Mouse (Mus musculus) embryo, embryonic 9.5 days (tissue): ENCODE results near the gene Gpam.

ENCODE experiments used
- DNase-seq: peaks from one replicate; pipeline ENCODE4 v3.0.0-alpha.2; 2017; ENCODE audit errors: extremely low spot score

The Gpam gene

GRCm38 (mm10) chr19:55061951-55062350 is 65.1 kb downstream of the Gpam start:
- DNase-seq = peak; percentile 67

GRCm38 (mm10) chr19:55061447-55061901 is 65.6 kb downstream of the Gpam start:
- DNase-seq = peak; percentile 38

GRCm38 (mm10) chr19:55060964-55061363 is 66.1 kb downstream of the Gpam start:
- DNase-seq = peak; percentile 68

- DNase-seq = no peak
Measured at GRCm38 (mm10) chr19:55057483-55057882, 69.6 kb downstream of the Gpam start.

- no peak for DNase-seq
Measured at GRCm38 (mm10) chr19:55055634-55056269, 71.3 kb downstream of the Gpam start.

DNA sequence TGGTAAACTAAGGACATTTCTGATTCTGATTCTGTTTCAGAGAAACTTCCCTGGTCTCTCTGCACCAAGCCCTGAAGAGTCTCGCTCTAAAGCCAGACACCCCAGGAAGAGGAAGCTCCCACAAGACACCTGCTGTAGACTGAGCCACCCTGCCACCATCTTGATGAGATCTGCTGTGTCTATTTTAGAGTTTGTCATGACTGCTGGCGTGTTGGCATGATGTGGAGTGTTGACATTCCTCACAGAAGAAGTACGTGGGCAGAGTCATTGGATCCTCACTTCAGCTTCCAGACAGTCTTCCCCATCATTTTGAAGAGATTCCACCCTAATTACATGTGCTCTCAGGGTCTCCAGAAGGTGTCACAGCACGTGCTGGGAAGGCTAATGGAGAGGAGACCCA is 73.9 kb downstream of the Gpam start:
- DNase-seq = no peak

- DNase-seq = no peak
Measured at GRCm38 (mm10) chr19:55037406-55037805, 89.6 kb downstream of the Gpam start.

- DNase-seq = no peak
Measured at GRCm38 (mm10) chr19:55018872-55019271, 108.2 kb downstream of the Gpam start.
